In the genomic region with DNA sequence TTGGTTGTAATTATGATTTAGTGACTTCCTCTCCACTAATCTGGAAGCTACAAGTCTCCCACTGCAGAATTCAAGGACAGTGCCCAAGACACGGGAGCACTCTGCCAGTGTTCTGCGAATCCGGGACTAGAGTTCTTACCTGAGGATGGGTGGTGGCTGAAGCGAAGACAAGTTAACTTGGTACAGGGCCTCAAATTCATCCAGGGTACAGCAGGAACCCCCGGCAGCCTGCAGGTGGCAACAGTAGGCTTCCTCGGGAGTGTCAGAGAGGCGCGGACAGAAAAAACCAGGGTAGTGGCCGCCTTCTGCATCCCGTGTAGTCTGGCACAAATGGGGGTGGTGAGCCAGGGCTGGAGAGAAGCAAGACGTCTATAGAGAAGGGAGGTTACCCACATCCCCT, we compare ENCODE assay signal across 8 mouse cellular contexts. TPM values are rescaled to one million over a fixed set of nuclear protein-coding genes. Genes with fewer than 3 reads are reported as not detected.
DNase-seq lines count a peak whose midpoint lies in the region; ATAC-seq and TF ChIP-seq lines count a peak whose summit lies in the region.

Gene Unc45a, minus strand, starts transcription at position 213 of the 400 bp plus-strand sequence.

- H3K27ac ChIP-seq in embryonic facial prominence, embryonic 12.5 days, result peak within 1 kb of the TSS; percentile 87
- peak within 1 kb of the TSS; percentile 69 for H3K27ac ChIP-seq in intestine, postnatal 0 days (ENCODE audit: low read depth, low read length)
- peak within 1 kb of the TSS; percentile 82 for H3K27ac ChIP-seq in limb, embryonic 10.5 days
- H3K27ac ChIP-seq in midbrain, embryonic 11.5 days (ENCODE audit: low read depth, low read length), result peak within 1 kb of the TSS; percentile 60; the same call in 1 of the 2 replicates

- H3K4me1 ChIP-seq in embryonic facial prominence, embryonic 12.5 days, result peaks cover 31% of the 10 kb centered on the region
- H3K4me1 ChIP-seq in intestine, postnatal 0 days (replicated peaks; ENCODE audit: control insufficient read depth, insufficient read depth, low read length), result no peaks in the 10 kb centered on the region; the same call in 1 of the 2 replicates
- H3K4me1 ChIP-seq in limb, embryonic 10.5 days, result peaks cover 42% of the 10 kb centered on the region
- H3K4me1 ChIP-seq in midbrain, embryonic 11.5 days (ENCODE audit: control insufficient read depth, insufficient read depth, low read length), result peaks cover 23% of the 10 kb centered on the region

- no peaks in the 10 kb centered on the region for H3K9me3 ChIP-seq in embryonic facial prominence, embryonic 12.5 days
- H3K9me3 ChIP-seq in intestine, postnatal 0 days (ENCODE audit: control insufficient read depth), result no peaks in the 10 kb centered on the region
- no peaks in the 10 kb centered on the region; the same call in 1 of the 2 replicates for H3K9me3 ChIP-seq in limb, embryonic 10.5 days (replicated peaks)
- no peaks in the 10 kb centered on the region for H3K9me3 ChIP-seq in midbrain, embryonic 11.5 days (ENCODE audit: control insufficient read depth, low read length)

- DNase-seq in A20 (ENCODE audit: low read depth, low spot score), result peak; percentile 90
- DNase-seq in adrenal gland, postnatal 25 days, result peak; percentile 67
- peak; percentile 97 for DNase-seq in heart, adult 11 months
- DNase-seq in limb, embryonic 10.5 days (ENCODE audit: low spot score), result peak; percentile 80
- DNase-seq in midbrain, embryonic 11.5 days (ENCODE audit: low spot score, missing footprints), result no peak
- peak; percentile 65 to 71 for DNase-seq in spleen, adult 18-20 months

- peak within 1 kb of the TSS; percentile 60 for H3K4me3 ChIP-seq in embryonic facial prominence, embryonic 12.5 days
- peak within 1 kb of the TSS; percentile 59 for H3K4me3 ChIP-seq in intestine, postnatal 0 days (ENCODE audit: low read depth, low read length)
- peak within 1 kb of the TSS; percentile 71 for H3K4me3 ChIP-seq in limb, embryonic 10.5 days
- peak within 1 kb of the TSS; percentile 69 for H3K4me3 ChIP-seq in midbrain, embryonic 11.5 days (ENCODE audit: low read depth, low read length)

- peak; percentile 47; the same call in 1 of the 2 replicates for ATAC-seq in embryonic facial prominence, embryonic 12.5 days (ENCODE audit: insufficient number of reproducible peaks, insufficient read depth, low FRiP score, low TSS enrichment)
- peak; percentile 40; the same call in 1 of the 2 replicates for ATAC-seq in intestine, postnatal 0 days
- ATAC-seq in midbrain, embryonic 11.5 days (ENCODE audit: low FRiP score), result peak; percentile 51; the same call in 1 of the 2 replicates

- H3K4me2 ChIP-seq in embryonic facial prominence, embryonic 12.5 days (replicated peaks), result peak within 1 kb of the TSS; percentile 90
- H3K4me2 ChIP-seq in intestine, postnatal 0 days (replicated peaks; ENCODE audit: low read depth), result peak within 1 kb of the TSS; percentile 67
- H3K4me2 ChIP-seq in midbrain, embryonic 11.5 days, result peak within 1 kb of the TSS; percentile 83

- peak; percentile 81 for TF ChIP-seq CTCF in intestine, postnatal 0 days (IDR thresholded peaks at IDR 0.05; ENCODE audit: low read depth)

- H3K27me3 ChIP-seq in embryonic facial prominence, embryonic 12.5 days, result no peaks in the 10 kb centered on the region
- no peaks in the 10 kb centered on the region for H3K27me3 ChIP-seq in intestine, postnatal 0 days (replicated peaks; ENCODE audit: control insufficient read depth, insufficient read depth, low read length)
- H3K27me3 ChIP-seq in limb, embryonic 10.5 days (ENCODE audit: low read depth, poor library complexity, severe bottlenecking), result peaks cover 7% of the 10 kb centered on the region; the same call in 1 of the 2 replicates
- H3K27me3 ChIP-seq in midbrain, embryonic 11.5 days (ENCODE audit: control insufficient read depth, insufficient read depth, low read length), result no peaks in the 10 kb centered on the region; the same call in 1 of the 2 replicates

- peak within 1 kb of the TSS; percentile 74 for H3K9ac ChIP-seq in embryonic facial prominence, embryonic 12.5 days
- H3K9ac ChIP-seq in intestine, postnatal 0 days (ENCODE audit: low read depth, low read length), result peak within 1 kb of the TSS; percentile 55
- H3K9ac ChIP-seq in midbrain, embryonic 11.5 days (ENCODE audit: low read length), result peak within 1 kb of the TSS; percentile 75

- 2% methylated on average over 11 of the region's 11 CpGs for WGBS in embryonic facial prominence, embryonic 12.5 days
- 3% methylated on average over 11 of the region's 11 CpGs for WGBS in intestine, postnatal 0 days
- WGBS in limb, embryonic 10.5 days, result 2% methylated on average over 11 of the region's 11 CpGs
- WGBS in midbrain, embryonic 11.5 days, result 2% methylated on average over 10 of the region's 11 CpGs

- H3K36me3 ChIP-seq in embryonic facial prominence, embryonic 12.5 days, result peaks cover 20% of the 10 kb centered on the region
- H3K36me3 ChIP-seq in intestine, postnatal 0 days (ENCODE audit: control insufficient read depth, insufficient read depth), result peaks cover 14% of the 10 kb centered on the region
- peaks cover 28% of the 10 kb centered on the region for H3K36me3 ChIP-seq in limb, embryonic 10.5 days
- H3K36me3 ChIP-seq in midbrain, embryonic 11.5 days (ENCODE audit: control insufficient read depth, insufficient read depth, low read length), result no peaks in the 10 kb centered on the region; the same call in 1 of the 2 replicates

RNA-seq across cellular contexts. Expression of gene Unc45a, which starts in this region (rescaled TPM):
- 47.0 and 49.5 TPM in 2 replicates for total RNA-seq in adrenal gland, postnatal 25 days (2021)
- polyA plus RNA-seq in embryonic facial prominence, embryonic 12.5 days (2016; fragmentation: Nextera tagmentation; extraction: Ambion mirVana), result 60.3 and 61.0 TPM in 2 replicates
- 19.7 and 20.0 TPM in 2 replicates for polyA plus RNA-seq in intestine, postnatal 0 days (2015; fragmentation: Nextera tagmentation; extraction: Ambion mirVana)
- polyA plus RNA-seq in limb, embryonic 10.5 days (2016; fragmentation: Nextera tagmentation; extraction: Ambion mirVana), result 51.8 and 53.3 TPM in 2 replicates
- 28.8 and 30.4 TPM in 2 replicates for polyA plus RNA-seq in midbrain, embryonic 11.5 days (2014; fragmentation: Nextera tagmentation; extraction: Ambion mirVana)
